Mouse (Mus musculus): Measurements from ENCODE around the gene Gpr171. TPM values are rescaled to one million over a fixed set of nuclear protein-coding genes. Genes with fewer than 3 reads are reported as not detected.
"Not testable (repeated sequence)": the region's sequence is repeated elsewhere in the genome, so short reads cannot be mapped to it uniquely, and the experiment has no call there.

The Gpr171 gene
- polyA plus RNA-seq, 1 experiment from 2014 or later, result 1.1 TPM

GRCm38 (mm10) chr3:59131081-59131480 is 29.5 kb upstream of the Gpr171 start:
- Histone ChIP-seq H3K4me1 (no peaks in the 10 kb centered on the region), H3K27me3 (no peaks in the 10 kb centered on the region), H3K4me3 (no peak overlapping the region), H3K9me3 (replicated peaks) (no peaks in the 10 kb centered on the region), H3K27ac (no peak overlapping the region), H3K4me2 (no peak overlapping the region), H3K9ac (no peak overlapping the region), H3K36me3 (ENCODE audit: poor library complexity, severe bottlenecking) (no peaks in the 10 kb centered on the region)
- no peak for ATAC-seq
- 79% methylated on average over 4 of the region's 4 CpGs for WGBS

GRCm38 (mm10) chr3:59130431-59130830 is 28.8 kb upstream of the Gpr171 start:
- no peaks in the 10 kb centered on the region for H3K27me3 ChIP-seq
- WGBS, result 76% methylated on average over 8 of the region's 8 CpGs
- no peaks in the 10 kb centered on the region for H3K4me1 ChIP-seq
- no peak overlapping the region for H3K4me3 ChIP-seq
- no peaks in the 10 kb centered on the region for H3K36me3 ChIP-seq (ENCODE audit: poor library complexity, severe bottlenecking)
- no peak overlapping the region for H3K4me2 ChIP-seq
- no peak overlapping the region for H3K27ac ChIP-seq
- no peak overlapping the region for H3K9ac ChIP-seq
- no peak for ATAC-seq
- H3K9me3 ChIP-seq (replicated peaks), result no peaks in the 10 kb centered on the region

- ATAC-seq, result no peak
- WGBS, result 89% methylated on average over 3 of the region's 3 CpGs
- Histone ChIP-seq H3K9ac (no peak overlapping the region), H3K27ac (no peak overlapping the region), H3K9me3 (replicated peaks) (no peaks in the 10 kb centered on the region), H3K36me3 (ENCODE audit: poor library complexity, severe bottlenecking) (no peaks in the 10 kb centered on the region), H3K4me2 (no peak overlapping the region), H3K27me3 (no peaks in the 10 kb centered on the region), H3K4me3 (no peak overlapping the region), H3K4me1 (no peaks in the 10 kb centered on the region)
Observed at GRCm38 (mm10) chr3:59129547-59129946, 27.9 kb upstream of the Gpr171 start.

- H3K4me1 ChIP-seq, result no peaks in the 10 kb centered on the region
- H3K27me3 ChIP-seq, result no peaks in the 10 kb centered on the region
- no peak for ATAC-seq
- H3K36me3 ChIP-seq (ENCODE audit: poor library complexity, severe bottlenecking), result no peaks in the 10 kb centered on the region
- no peak overlapping the region for H3K27ac ChIP-seq
- H3K4me3 ChIP-seq, result no peak overlapping the region
- 77% methylated on average over 20 of the region's 20 CpGs for WGBS
- H3K9me3 ChIP-seq (replicated peaks), result no peaks in the 10 kb centered on the region
- no peak overlapping the region for H3K4me2 ChIP-seq
- H3K9ac ChIP-seq, result no peak overlapping the region
Observed at GRCm38 (mm10) chr3:59128681-59129080, 27.1 kb upstream of the Gpr171 start.

- no peak overlapping the region for H3K9ac ChIP-seq
- no peak overlapping the region for H3K27ac ChIP-seq
- ATAC-seq, result no peak
- H3K27me3 ChIP-seq, result no peaks in the 10 kb centered on the region
- no peaks in the 10 kb centered on the region for H3K9me3 ChIP-seq (replicated peaks)
- H3K4me2 ChIP-seq, result no peak overlapping the region
- WGBS, result 80% methylated on average over 7 of the region's 7 CpGs
- H3K4me3 ChIP-seq, result no peak overlapping the region
- no peaks in the 10 kb centered on the region for H3K36me3 ChIP-seq (ENCODE audit: poor library complexity, severe bottlenecking)
- no peaks in the 10 kb centered on the region for H3K4me1 ChIP-seq
Observed at GRCm38 (mm10) chr3:59125783-59126555, 24.3 kb upstream of the Gpr171 start.

GRCm38 (mm10) chr3:59125022-59125421 is 23.4 kb upstream of the Gpr171 start:
- no peak overlapping the region for H3K4me2 ChIP-seq
- no peaks in the 10 kb centered on the region for H3K9me3 ChIP-seq (replicated peaks)
- no peaks in the 10 kb centered on the region for H3K4me1 ChIP-seq
- H3K9ac ChIP-seq, result no peak overlapping the region
- H3K4me3 ChIP-seq, result no peak overlapping the region
- no peaks in the 10 kb centered on the region for H3K27me3 ChIP-seq
- WGBS, result 85% methylated on average over 5 of the region's 5 CpGs
- H3K36me3 ChIP-seq (ENCODE audit: poor library complexity, severe bottlenecking), result no peaks in the 10 kb centered on the region
- no peak for ATAC-seq
- no peak overlapping the region for H3K27ac ChIP-seq

- Histone ChIP-seq H3K27ac (no peak overlapping the region), H3K4me3 (no peak overlapping the region), H3K4me1 (no peaks in the 10 kb centered on the region), H3K9ac (no peak overlapping the region), H3K9me3 (replicated peaks) (no peaks in the 10 kb centered on the region), H3K36me3 (ENCODE audit: poor library complexity, severe bottlenecking) (no peaks in the 10 kb centered on the region), H3K4me2 (no peak overlapping the region), H3K27me3 (no peaks in the 10 kb centered on the region)
- 68% methylated on average over 7 of the region's 7 CpGs for WGBS
- ATAC-seq, result no peak
Observed at GRCm38 (mm10) chr3:59121780-59122449, 20.3 kb upstream of the Gpr171 start.

- 44% methylated on average over 7 of the region's 7 CpGs for WGBS
- no peaks in the 10 kb centered on the region for H3K36me3 ChIP-seq (ENCODE audit: poor library complexity, severe bottlenecking)
- no peak overlapping the region for H3K4me2 ChIP-seq
- peak; percentile 19; the same call in 1 of the 2 replicates for ATAC-seq
- H3K4me3 ChIP-seq, result no peak overlapping the region
- no peak overlapping the region for H3K27ac ChIP-seq
- no peaks in the 10 kb centered on the region for H3K4me1 ChIP-seq
- no peak overlapping the region for H3K9ac ChIP-seq
- H3K9me3 ChIP-seq (replicated peaks), result no peaks in the 10 kb centered on the region
- H3K27me3 ChIP-seq, result no peaks in the 10 kb centered on the region
Observed at GRCm38 (mm10) chr3:59121067-59121730, 19.6 kb upstream of the Gpr171 start.

GRCm38 (mm10) chr3:59113973-59114517 is 12.4 kb upstream of the Gpr171 start:
- Histone ChIP-seq H3K27ac (no peak overlapping the region), H3K36me3 (ENCODE audit: poor library complexity, severe bottlenecking) (peaks cover 5% of the 10 kb centered on the region; the same call in 1 of the 2 replicates), H3K9ac (no peak overlapping the region), H3K4me2 (no peak overlapping the region), H3K9me3 (replicated peaks) (no peaks in the 10 kb centered on the region), H3K27me3 (no peaks in the 10 kb centered on the region), H3K4me1 (no peaks in the 10 kb centered on the region), H3K4me3 (no peak overlapping the region)
- 88% methylated on average over 8 of the region's 8 CpGs for WGBS
- ATAC-seq, result no peak

- WGBS, result 96% methylated on average over 4 of the region's 4 CpGs
- not testable (repeated sequence) for ATAC-seq; H3K4me2 ChIP-seq; H3K36me3 ChIP-seq (ENCODE audit: poor library complexity, severe bottlenecking); H3K9me3 ChIP-seq (replicated peaks); H3K27ac ChIP-seq; H3K4me1 ChIP-seq; H3K9ac ChIP-seq; H3K27me3 ChIP-seq; H3K4me3 ChIP-seq
Observed at GRCm38 (mm10) chr3:59113291-59113690, 11.7 kb upstream of the Gpr171 start.

GRCm38 (mm10) chr3:59111944-59112343 is 10.3 kb upstream of the Gpr171 start:
- no peak overlapping the region for H3K4me3 ChIP-seq
- no peak overlapping the region for H3K27ac ChIP-seq
- no peaks in the 10 kb centered on the region for H3K27me3 ChIP-seq
- H3K9ac ChIP-seq, result no peak overlapping the region
- ATAC-seq, result no peak
- no peaks in the 10 kb centered on the region for H3K4me1 ChIP-seq
- no peak overlapping the region for H3K4me2 ChIP-seq
- 88% methylated on average over 3 of the region's 3 CpGs for WGBS
- no peaks in the 10 kb centered on the region for H3K9me3 ChIP-seq (replicated peaks)
- H3K36me3 ChIP-seq (ENCODE audit: poor library complexity, severe bottlenecking), result peaks cover 5% of the 10 kb centered on the region; the same call in 1 of the 2 replicates

- H3K4me2 ChIP-seq; H3K27me3 ChIP-seq; H3K4me1 ChIP-seq; ATAC-seq; H3K36me3 ChIP-seq (ENCODE audit: poor library complexity, severe bottlenecking); H3K9ac ChIP-seq; H3K9me3 ChIP-seq (replicated peaks); H3K4me3 ChIP-seq; H3K27ac ChIP-seq: not testable (repeated sequence)
- 90% methylated on average over 3 of the region's 3 CpGs for WGBS
Observed at GRCm38 (mm10) chr3:59109834-59110233, 8.2 kb upstream of the Gpr171 start.

Data from forebrain, embryonic 13.5 days (tissue).